Mouse (Mus musculus) CH12.LX (cell line): ENCODE measurements around the gene Rai14.

Source experiments
- EP300 ChIP-seq: IDR thresholded peaks from 2 replicates; pipeline ENCODE4 v1.6.1; 2011; ENCODE audit warnings: low read length, improper control_type of control experiment
- GABPA ChIP-seq: IDR thresholded peaks from 2 replicates; pipeline ENCODE4 v1.6.1; 2012; ENCODE audit warnings: low read depth, low read length, improper control_type of control experiment, inconsistent platforms; ENCODE audit not compliant: insufficient replicate concordance

- no peak for TF ChIP-seq EP300
- no peak for TF ChIP-seq GABPA
Measured at GRCm38 (mm10) chr15:10726272-10726671, 11.8 kb upstream of the Rai14 start.
